Mouse (Mus musculus) T-helper 17 cell (primary cell): Measurements from ENCODE around the gene N4bp2l1.

Source experiments
- in situ Hi-C, 2 experiments: fragments of 300-600 bp; cut with MboI, MseI; formaldehyde crosslinking; loops; 1 replicate in 1 of 2; 2 replicates in 1 of 2; pipeline ENCODE4 v1.15.1; 2025; ENCODE audit warnings: high pct_unique_total_duplicates in 2 of 2

N4bp2l1 gene

DNA sequence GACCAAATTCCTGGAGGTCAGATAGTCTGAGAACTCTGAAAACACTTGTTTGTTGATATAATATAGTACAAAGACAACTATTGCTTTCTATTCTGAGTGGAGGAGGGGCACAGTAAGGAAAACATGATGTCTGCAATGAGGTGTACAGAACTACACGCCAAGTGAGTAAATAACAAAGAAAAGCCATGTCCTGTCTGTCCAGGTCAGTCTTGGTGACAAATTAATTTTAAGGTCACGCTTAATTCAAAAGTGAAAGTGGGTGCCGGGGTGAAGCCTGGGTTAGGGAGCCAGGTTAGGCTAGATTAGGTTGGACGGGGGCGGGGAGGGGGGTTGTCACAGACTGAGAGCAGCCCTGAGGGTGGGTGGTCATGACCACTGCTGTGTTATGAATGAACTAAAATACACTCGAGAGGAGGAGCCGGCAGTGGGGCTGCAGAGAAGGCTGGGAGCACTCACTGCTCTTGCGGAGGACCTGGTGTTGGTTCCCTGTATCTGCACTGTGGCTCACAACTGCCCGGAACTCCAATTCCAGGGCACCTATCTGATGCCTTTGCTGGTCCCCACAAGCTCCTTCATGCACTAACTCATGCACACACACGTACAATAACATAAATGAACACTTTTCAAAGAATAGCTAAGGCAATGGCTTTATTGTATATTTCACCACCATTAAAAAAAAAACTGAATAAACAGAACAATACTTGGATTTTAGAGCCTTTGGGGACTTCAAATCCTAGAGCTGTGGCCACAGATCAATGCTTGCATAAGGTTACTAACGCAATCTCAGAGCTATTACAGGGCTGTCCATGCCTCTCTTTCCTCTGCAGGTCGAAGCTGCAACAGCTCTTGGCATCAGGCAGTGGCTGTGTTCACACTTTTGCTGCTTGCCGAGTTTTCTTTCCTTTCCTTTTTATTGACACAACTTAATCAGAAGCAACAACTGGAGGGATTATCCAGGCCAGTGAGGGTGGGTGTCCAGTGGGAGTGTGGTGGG, 2.6 kb upstream of the N4bp2l1 start:
- in situ Hi-C loops, result loop anchor here (10.0 kb wide), 2 partner anchors 755 to 1075 kb away; partner anchors contain the start of gene Wdr95 (in 1 of the 2)

DNA sequence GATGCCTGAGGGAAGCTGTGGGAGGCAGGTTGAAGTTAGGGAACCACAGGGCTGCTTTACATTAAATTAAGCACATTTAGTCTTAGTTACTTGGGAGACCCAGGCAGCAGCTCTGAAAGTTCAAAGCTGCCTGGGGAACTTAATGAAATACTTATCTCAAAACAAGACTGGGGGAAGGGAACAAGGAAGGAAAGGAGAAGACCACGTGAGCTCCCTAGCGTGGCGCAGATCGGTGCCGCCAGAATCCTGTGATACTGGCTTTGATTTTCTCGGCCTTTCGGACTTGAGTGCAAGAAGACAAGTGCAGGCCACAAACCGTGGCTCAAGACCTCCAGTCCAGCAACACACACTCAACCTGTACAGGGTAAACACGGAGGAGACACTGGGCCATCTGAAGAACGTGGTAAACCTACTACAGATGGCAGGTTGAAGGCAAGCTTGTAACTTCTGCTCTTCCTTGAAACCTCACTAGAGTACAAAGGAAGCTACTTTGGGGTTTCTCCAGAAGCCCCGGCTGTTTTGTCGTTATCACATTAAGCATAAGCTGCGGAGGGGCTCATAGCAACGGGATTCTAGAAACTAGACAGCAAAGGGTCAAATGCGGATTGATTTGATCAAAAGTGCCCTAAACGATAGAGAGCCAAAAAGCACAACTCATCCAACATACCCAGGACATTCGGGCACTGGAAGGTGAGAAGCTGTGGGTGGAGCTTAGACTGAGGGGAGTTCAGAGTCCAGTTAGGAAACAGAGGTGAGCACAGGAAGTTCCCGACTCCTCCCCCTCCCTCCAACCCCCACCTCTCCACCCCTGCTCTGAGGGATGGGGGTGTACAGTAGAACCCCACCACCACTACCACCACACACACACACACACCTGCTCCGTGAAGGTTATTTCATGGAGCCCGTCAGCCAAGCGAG, 1.5 kb upstream of the N4bp2l1 start:
- in situ Hi-C loops, result loop anchor here (10.0 kb wide), 2 partner anchors 754 to 1074 kb away; partner anchors contain the start of gene Wdr95 (in 1 of the 2)

DNA sequence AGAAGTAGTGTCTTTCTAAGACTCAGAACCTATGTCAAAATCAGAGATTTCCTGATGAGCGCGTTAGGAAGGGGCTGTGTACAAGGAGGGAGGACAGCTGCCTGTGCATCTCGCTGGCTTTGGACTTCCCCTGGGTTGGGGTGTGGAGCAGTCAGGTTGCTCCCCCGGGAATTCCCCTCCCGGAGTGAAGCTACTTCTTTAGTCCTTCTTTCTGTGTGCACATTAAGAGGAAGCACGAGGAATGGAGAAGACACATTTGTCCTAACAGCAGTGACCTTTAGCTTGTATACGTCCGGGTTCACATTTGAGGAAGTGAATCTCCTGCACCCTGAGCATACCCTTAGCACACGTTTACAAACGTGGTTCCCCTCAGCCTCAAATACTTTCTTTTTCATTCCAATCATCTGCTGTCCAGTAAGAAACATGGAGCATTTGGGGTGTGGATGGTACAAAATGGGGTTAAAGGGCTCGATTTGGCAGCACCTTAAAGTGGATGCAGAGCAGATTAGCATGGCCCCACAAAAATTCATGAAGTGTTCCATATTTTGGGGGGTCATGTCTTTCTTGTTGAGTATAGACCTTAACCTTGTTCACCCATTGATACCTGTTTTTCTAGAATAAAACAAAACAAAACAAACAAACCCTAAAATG, 1.5 kb downstream of the N4bp2l1 start:
- in situ Hi-C loops, result loop anchor here (10.0 kb wide), 2 partner anchors 751 to 1071 kb away; partner anchors contain the start of gene Wdr95 (in 1 of the 2)

DNA sequence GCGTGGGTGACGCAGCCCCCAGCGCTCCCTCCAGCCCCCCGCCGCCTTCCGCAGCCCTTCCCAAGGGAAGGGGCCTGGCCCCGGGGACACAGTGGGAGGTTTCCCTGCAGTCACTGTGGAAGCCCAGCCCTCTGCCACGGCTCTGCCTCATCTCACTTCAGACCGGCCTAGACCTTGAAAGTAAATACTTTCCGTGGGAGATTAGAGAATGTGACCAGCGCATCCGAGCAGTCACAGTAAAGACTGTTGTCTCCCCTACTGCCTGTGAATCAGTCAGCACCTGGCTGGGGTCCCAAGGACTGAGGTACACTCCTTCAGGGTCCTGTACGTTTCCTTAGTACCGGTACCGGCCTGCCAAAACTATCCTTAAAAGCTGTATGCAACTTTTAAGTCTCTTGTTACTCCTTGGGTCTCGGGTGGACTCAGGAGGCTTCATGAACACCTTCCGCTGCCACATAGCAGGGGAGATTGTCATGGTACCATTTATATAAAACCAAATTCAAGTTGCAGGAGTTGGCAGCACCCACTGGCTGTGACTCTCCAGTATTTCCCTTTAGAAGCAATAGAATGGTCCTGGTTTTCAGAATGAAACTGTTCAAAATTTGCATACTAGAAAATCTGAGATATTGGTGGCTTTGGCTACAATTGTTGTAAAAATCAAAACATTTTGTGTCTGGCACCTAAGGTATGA, 2.2 kb downstream of the N4bp2l1 start:
- in situ Hi-C loops, result loop anchor here (10.0 kb wide), 2 partner anchors 750 to 1070 kb away; partner anchors contain the start of gene Wdr95 (in 1 of the 2)

DNA sequence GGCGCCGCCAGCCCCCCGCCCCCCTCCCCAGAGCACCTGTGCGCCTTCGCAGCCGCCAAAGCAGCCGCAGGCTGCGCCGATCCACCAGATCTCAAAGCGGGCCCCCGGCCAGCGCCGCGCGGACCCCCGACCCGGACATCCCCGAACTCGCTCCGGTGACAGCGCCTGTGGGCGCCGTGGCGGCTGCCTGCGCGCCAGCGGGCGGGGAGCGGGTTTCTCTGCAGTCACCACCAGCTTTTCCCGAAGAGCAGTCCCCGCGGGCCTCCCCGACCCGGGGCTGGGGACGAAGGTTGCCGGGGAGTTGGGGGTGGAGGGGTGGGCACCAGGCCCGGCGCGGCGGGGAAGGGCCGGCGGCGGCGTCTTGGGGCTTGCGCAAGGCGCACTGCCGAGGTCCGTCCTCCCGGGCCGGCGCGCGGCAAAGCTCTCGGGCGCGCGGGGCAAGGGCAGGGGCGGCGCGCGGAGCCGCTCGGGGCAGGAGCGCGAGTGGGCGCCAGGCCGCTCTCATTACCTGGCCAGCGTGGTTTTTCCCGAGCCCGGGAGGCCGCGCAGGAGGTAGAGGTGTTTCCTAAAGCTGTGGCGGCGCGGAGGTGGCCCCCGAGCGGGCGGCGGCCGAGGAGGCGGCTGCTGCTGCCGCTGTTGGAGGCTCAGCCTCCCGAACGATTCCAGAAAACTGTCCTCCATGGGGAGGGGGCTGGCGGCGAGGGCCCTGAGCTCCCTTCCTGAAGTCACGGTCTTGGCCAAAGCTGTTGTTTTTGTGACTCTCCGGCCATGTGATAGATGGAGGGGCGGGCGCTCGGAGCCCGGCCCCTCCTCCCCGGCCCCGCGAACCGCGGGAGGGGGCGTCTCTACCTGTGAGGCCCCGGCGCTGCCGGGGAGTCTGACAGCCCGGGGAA, 3.0 kb downstream of the N4bp2l1 start:
- in situ Hi-C loops, result loop anchor here (10.0 kb wide), 2 partner anchors 749 to 1069 kb away; partner anchors contain the start of gene Wdr95 (in 1 of the 2)

DNA sequence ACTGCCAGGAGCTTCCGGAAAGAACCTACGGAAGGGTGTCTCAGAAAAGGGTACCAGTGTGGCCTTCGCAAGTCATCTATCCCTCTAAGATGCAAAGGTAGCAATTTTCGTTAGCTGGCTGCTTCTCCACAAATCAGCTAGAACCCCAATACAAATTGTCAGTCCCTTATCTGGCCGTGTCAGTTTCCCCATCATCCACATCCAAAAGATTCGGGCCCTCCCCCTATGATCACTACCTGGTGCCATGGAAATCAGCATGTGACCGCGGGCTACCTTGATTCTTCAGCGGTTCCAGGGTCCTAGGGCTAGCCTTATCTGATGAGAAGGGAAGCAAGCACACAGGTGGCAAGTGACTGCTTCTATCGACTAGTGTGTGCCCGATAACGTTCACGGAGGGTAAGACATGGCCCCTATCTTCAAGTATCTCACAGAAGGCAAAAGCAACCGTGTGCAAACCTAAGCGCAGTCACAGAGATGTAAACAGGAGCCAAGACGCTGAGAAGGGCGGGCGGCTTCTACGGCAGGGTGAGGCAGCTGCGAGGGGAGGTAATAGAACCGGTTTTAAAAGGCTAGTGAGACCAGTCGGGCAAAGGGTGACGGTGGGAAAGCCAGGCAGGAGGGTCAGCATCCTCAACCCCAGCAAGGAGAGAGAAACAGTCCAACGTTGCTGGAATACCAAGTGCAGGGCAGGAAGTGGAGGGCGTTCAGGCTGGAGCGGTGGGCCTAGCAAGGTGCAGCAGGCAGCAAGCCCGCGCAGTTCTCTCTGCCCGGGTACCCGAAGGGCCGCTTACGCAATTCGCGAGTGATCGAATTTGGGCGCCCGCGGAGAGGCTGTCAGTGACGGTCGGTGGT, 3.9 kb downstream of the N4bp2l1 start:
- in situ Hi-C loops, result loop anchor here (10.0 kb wide), 2 partner anchors 748 to 1068 kb away; partner anchors contain the start of gene Wdr95 (in 1 of the 2)

DNA sequence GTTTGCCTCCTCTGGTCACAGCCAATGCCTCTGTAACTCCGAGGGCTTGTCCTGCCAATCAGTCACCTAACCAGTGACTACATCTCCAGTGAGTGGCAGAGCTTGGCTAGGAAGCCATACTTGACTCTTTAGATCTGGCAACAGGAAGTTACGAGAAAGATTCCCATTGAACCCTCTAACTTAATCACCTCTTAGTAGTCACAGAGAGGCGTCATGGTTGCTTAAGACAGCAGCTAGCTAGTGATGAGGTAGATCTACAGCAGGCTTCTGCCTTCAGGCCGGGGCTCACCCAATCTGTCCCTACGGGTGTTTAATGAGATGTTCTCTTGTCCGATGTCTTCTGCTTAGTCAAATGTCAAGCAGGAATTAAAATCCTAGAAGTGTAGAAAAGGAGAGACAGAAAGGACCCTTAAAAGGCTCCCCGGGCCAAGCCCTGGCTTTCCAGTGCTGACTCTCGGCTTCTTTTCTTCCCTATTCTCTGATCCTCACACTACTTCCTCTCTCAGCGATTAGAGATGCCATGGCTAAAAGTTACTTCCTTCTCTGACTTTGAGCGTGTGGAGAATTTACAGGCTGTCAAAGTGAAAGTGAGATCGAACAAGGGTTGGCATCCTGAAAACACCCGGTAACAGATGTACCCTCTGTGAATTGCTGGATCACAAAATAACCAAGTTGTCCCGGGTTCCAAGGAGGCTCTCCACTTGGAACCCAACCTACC, 4.6 kb downstream of the N4bp2l1 start:
- in situ Hi-C loops, result loop anchor here (10.0 kb wide), 2 partner anchors 748 to 1068 kb away; partner anchors contain the start of gene Wdr95 (in 1 of the 2)

DNA sequence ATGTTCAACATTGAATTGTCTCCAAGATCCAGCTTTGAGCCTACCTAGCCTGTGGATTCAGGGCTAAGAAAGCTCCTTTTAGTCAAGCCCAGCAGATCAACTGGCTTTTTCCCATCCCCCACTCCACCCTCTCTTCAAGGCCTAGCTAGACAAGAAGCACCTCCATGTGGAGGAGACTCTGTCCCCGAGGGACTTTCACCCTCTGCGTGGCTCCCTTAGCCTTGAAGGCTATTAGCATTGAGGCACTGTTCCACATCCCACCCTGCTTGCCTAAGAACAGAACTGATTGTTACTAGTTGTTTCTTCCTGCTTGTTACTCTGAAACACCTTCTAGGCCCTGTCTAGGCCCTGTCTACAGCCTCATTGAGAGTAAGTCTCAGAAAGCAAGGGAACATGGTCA, 7.0 kb downstream of the N4bp2l1 start:
- in situ Hi-C loops, result loop anchor here (10.0 kb wide), 2 partner anchors 745 to 1065 kb away; partner anchors contain the start of gene Wdr95 (in 1 of the 2)

DNA sequence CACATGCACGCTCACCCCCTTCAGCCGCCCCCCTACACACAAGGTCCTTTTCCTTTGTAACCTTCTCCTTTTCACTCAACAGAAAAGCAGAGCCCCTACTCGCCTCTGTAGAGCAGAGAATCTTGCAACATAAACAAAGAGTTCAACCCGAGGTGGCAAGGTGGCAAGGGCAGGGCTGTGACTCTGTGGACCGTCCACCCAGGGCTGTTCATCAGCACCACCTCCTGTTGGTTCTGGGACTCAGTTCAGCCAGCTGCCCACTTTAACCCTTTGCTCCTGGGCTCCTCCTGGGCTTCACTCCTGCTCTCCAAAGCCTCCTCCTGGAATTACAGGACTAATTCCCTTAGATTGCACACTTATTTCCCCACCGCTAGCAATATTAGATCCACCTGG, 12.7 kb downstream of the N4bp2l1 start:
- in situ Hi-C loops, result no loop called here

DNA sequence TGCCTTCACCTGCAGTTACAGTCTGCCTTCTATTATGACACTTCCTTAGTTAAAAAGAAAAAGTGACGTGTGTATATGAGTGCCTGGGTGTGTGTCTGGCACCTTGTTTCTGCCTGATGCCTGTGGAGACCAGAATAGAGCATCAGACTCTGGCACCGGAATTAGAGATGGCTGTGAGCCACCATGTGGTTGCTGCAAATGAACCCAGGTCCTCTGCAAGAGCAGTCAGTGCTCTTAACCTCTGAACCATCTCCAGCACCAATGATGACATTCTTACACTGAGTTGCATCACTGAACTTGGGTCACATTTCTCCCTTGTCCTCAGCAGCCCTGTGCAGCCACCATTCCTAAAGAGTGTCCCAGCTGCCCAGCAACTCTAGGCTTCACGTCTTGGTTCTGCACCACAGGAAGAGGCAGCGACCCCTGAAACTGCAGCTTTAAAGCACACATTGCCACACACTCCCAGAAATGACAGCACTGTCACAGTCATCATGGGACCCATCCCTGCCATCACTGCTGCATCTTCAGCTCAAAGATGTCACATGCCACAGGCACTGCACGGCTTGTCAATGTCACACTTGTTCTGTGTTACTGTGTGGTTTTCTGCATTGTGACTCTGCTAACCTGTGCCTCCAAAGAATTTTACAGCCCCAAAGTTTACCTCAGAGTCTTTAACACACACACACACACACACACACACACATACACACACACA, 13.2 kb downstream of the N4bp2l1 start:
- in situ Hi-C loops, result no loop called here

DNA sequence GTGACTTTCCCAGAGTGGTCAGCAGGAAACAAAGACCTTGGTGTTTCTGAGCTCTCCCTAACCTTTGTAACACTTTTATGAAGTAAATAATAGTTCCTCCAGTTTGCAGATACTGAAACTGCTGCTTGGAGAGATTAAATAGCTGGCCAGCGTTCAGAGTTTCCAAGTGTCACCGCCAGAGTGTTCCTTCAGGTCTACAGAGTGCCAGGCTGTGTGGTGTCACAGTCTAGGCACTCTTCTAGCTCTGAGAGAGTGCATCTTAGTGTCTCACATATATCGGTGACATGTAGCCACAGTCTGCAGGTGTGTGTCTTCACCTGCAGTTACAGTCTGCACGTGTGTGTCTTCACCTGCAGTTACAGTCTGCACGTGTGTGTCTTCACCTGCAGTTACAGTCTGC, 13.8 kb downstream of the N4bp2l1 start:
- in situ Hi-C loops, result no loop called here

DNA sequence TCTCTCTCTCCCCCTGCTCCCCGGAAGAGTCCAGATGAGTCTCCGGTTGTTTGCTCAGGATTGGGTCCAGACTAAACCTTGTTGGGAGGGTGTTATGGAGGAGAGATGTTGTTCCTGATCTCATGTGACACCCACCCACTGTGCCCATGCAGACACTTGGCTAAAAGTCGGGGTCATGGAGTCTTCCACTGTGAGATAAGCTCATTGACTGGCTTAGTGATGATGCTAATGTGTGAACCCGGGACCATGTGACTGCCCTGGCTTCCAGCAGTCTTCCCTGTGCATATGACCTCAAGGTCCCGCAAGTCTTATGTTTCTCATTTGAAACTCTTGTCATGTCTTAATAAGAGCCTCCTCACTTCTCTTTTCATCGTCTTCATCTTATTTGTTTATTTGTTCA, 15.8 kb downstream of the N4bp2l1 start:
- in situ Hi-C loops, result no loop called here

DNA sequence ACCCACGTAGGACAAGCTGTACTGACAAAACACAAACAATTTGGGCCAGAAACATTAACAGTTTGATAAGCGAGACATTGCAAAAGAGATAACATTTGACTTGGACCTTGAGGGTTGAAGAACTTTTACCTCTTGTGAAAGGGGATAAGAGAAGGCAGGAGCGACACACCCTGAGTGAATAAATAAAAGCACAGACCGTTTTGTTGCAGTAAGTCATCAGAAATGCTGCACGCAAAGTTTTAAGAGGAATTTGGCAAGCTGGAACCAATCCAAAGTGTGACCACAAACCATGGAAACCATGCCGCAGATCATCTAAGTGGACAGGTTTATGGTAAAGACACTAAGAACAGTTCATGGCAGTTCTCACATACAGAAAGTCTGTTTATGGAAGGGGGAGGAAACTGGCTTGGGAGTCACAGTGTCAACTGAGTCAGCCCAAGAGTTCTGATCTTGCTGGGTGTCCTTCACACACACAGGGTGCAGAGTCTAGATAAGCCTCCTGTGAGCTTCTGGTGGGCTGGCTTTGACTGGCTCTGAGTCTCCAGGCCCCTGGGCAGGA, 18.3 kb downstream of the N4bp2l1 start:
- in situ Hi-C loops, result no loop called here

DNA sequence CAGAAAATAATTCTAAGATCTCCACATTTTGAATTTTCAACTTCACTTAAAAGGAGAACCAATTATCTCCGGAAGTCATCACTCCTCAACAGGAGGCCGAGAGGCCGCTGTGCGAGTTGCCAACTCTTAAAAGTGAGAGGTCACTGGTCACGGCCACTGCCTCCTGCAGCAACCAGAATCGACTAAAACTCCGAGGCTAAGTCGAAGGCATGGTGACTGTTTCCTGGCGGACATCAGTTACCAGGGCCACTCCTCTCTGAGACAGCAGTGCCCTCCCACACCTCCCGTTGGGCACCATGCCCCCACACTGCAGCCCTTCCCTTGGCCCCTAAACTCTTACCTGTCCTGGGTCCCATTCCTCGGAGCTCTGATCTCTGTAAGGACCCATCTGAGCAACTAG, 20.2 kb downstream of the N4bp2l1 start:
- in situ Hi-C loops, result no loop called here

DNA sequence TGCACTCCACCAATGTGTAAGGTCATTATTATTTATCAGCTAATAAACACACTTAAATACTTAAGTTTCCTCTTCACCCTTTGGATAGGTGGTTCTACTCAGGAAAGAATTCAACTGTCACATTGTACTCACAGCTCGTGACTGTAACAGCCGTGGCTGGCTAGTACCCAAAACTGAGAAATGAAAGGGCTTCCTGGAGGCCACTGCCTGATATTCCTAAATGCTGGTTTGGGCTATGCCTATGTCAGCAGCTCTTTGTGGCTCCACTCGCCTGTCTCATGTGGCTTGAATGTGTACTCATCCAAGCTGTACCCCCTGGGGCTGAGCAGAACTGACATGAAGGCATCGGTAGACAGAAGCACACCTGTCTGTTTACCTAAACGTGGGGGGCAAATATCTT, 22.1 kb downstream of the N4bp2l1 start:
- in situ Hi-C loops, result no loop called here

DNA sequence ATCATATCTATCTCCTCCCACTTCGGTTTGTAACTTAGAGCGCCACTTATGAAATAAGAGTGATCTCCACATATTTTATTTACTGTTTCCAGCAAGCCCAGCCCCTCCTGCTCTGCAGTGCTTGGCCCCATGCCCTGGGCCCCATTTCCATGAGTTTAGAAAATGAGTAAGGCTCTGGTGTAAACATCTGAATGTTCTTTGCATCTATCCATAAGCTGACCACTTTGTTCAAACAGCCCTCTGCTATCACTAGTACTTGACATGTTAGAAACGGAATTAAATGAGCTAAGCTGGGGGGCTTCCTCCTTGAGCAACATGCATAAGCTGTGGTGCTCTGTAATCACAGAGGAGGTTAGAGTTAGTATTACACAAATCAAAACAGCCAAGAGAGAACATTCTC, 22.6 kb downstream of the N4bp2l1 start:
- in situ Hi-C loops, result no loop called here
